Mouse (Mus musculus) megakaryocyte, embryonic 14.5 days (primary cell): Measurements from ENCODE around the gene Atp13a2.

Source experiments
- FLI1 ChIP-seq: IDR thresholded peaks from 2 replicates; pipeline ENCODE4 v1.6.1; 2012; ENCODE audit warnings: low read length, inconsistent platforms, mixed read lengths
- GATA1 ChIP-seq: IDR thresholded peaks from 3 replicates; pipeline ENCODE4 v1.6.1; 2012; ENCODE audit warnings: mixed read lengths, low read length, inconsistent platforms, borderline replicate concordance

- TF ChIP-seq GATA1 (no peak), FLI1 (no peak)
Observed at GRCm38 (mm10) chr4:141014114-141014513, 27.4 kb downstream of the Atp13a2 start.
